In genomic region chr6:90810576-90810975, GRCm38 (mm10) we compare ENCODE assay signal across 9 mouse cellular contexts.
A peak's percentile ranks its signal among the peaks of the same experiment; 100 is the strongest.
DNase-seq lines count a peak whose midpoint lies in the region; ATAC-seq and TF ChIP-seq lines count a peak whose summit lies in the region.
"Had no signal": no experiment of that assay in that cellular context is flagged by ENCODE, and none has a peak within 500 bp of the region (broad histone marks: within the 10 kb centered on the region; RNA-seq: fewer than 3 reads in every experiment).

No protein-coding gene starts in this region.

- H3K27me3 ChIP-seq in forebrain, embryonic 13.5 days: no peaks in the 10 kb centered on the region
- no peaks in the 10 kb centered on the region for H3K27me3 ChIP-seq in hindbrain, embryonic 15.5 days
- no peaks in the 10 kb centered on the region for H3K27me3 ChIP-seq in midbrain, embryonic 15.5 days (replicated peaks)
- H3K27me3 ChIP-seq in liver, postnatal 0 days (ENCODE audit: insufficient read depth, low read length): peaks cover 14% of the 10 kb centered on the region; the same call in 1 of the 2 replicates

- peaks cover 54% of the 10 kb centered on the region for H3K4me1 ChIP-seq in forebrain, embryonic 13.5 days
- H3K4me1 ChIP-seq in hindbrain, embryonic 15.5 days (replicated peaks): peaks cover 66% of the 10 kb centered on the region
- H3K4me1 ChIP-seq in midbrain, embryonic 15.5 days: peaks cover 58% of the 10 kb centered on the region
- H3K4me1 ChIP-seq in liver, postnatal 0 days (ENCODE audit: insufficient read depth): no peaks in the 10 kb centered on the region

- no peak overlapping the region for H3K27ac ChIP-seq in forebrain, embryonic 13.5 days
- peak overlapping the region; percentile 69 for H3K27ac ChIP-seq in hindbrain, embryonic 15.5 days (replicated peaks)
- H3K27ac ChIP-seq in midbrain, embryonic 15.5 days: peak overlapping the region; percentile 83
- H3K27ac ChIP-seq in liver, postnatal 0 days (ENCODE audit: low read depth): no peak overlapping the region

- H3K4me2 ChIP-seq in forebrain, embryonic 13.5 days: peak overlapping the region; percentile 64
- peak overlapping the region; percentile 53 for H3K4me2 ChIP-seq in hindbrain, embryonic 15.5 days
- H3K4me2 ChIP-seq in midbrain, embryonic 15.5 days: peak overlapping the region; percentile 67
- H3K4me2 ChIP-seq in liver, postnatal 0 days (ENCODE audit: low read depth, low read length): no peak overlapping the region

- TF ChIP-seq CTCF in liver, postnatal 0 days (IDR thresholded peaks at IDR 0.05; ENCODE audit: low read depth): no peak

- WGBS in forebrain, embryonic 13.5 days: 53% methylated on average over 1 of the region's 1 CpGs
- WGBS in hindbrain, embryonic 15.5 days: 43% methylated on average over 1 of the region's 1 CpGs
- 47% methylated on average over 1 of the region's 1 CpGs for WGBS in midbrain, embryonic 15.5 days
- 30% methylated on average over 1 of the region's 1 CpGs for WGBS in liver, postnatal 0 days (ENCODE audit: insufficient replicate concordance)

- no peak overlapping the region for H3K9ac ChIP-seq in forebrain, embryonic 13.5 days
- peak overlapping the region; percentile 15; the same call in 1 of the 2 replicates for H3K9ac ChIP-seq in hindbrain, embryonic 15.5 days
- H3K9ac ChIP-seq in midbrain, embryonic 15.5 days: no peak overlapping the region
- H3K9ac ChIP-seq in liver, postnatal 0 days (replicated peaks): no peak overlapping the region

- H3K4me3 ChIP-seq in forebrain, embryonic 13.5 days: peak overlapping the region; percentile 41; the same call in 1 of the 2 replicates
- H3K4me3 ChIP-seq in hindbrain, embryonic 15.5 days: peak overlapping the region; percentile 39
- H3K4me3 ChIP-seq in midbrain, embryonic 15.5 days: peak overlapping the region; percentile 46
- H3K4me3 ChIP-seq in liver, postnatal 0 days (ENCODE audit: low read depth, low read length): no peak overlapping the region

- H3K9me3 ChIP-seq in forebrain, embryonic 13.5 days (replicated peaks): no peaks in the 10 kb centered on the region
- H3K9me3 ChIP-seq in hindbrain, embryonic 15.5 days: no peaks in the 10 kb centered on the region
- H3K9me3 ChIP-seq in midbrain, embryonic 15.5 days: no peaks in the 10 kb centered on the region
- no peaks in the 10 kb centered on the region for H3K9me3 ChIP-seq in liver, postnatal 0 days (ENCODE audit: low read length)
- H3K9me3 ChIP-seq: megakaryocyte, embryonic 14.5 days had no signal

- no peak for TF ChIP-seq EP300 in liver, postnatal 0 days (IDR thresholded peaks at IDR 0.05; ENCODE audit: low read depth)

- no peaks in the 10 kb centered on the region for H3K36me3 ChIP-seq in forebrain, embryonic 13.5 days (ENCODE audit: poor library complexity, severe bottlenecking)
- H3K36me3 ChIP-seq in hindbrain, embryonic 15.5 days: no peaks in the 10 kb centered on the region
- H3K36me3 ChIP-seq in midbrain, embryonic 15.5 days (replicated peaks): no peaks in the 10 kb centered on the region
- H3K36me3 ChIP-seq in liver, postnatal 0 days (replicated peaks; ENCODE audit: insufficient read depth, low read length): no peaks in the 10 kb centered on the region

- peak; percentile 52 for DNase-seq in cerebellum, adult 9-11 months
- no peak for DNase-seq in cerebellum, postnatal 4 days (ENCODE audit: low spot score in 2 of 2)
- DNase-seq in liver, postnatal 0 days: no peak
- no peak for DNase-seq in frontal cortex, postnatal 14 days (ENCODE audit: low spot score in 2 of 2)
- no peak for DNase-seq in spleen, adult 12 weeks (ENCODE audit: low spot score)

- ATAC-seq in forebrain, embryonic 13.5 days: peak; percentile 14
- ATAC-seq in hindbrain, embryonic 15.5 days (ENCODE audit: low FRiP score, low read depth): no peak
- ATAC-seq in midbrain, embryonic 15.5 days (replicated peaks): peak; percentile 35; the same call in 1 of the 2 replicates
- ATAC-seq in liver, postnatal 0 days: no peak

Comparison
In these comparisons a context has a peak if more than half of its experiments do, and no peak if none do; other contexts are left out.
1. ATAC-seq: peak in forebrain, embryonic 13.5 days (single experiment) and midbrain, embryonic 15.5 days (single experiment); none in hindbrain, embryonic 15.5 days (single experiment) and liver, postnatal 0 days (single experiment).
2. H3K27ac ChIP-seq: peak in hindbrain, embryonic 15.5 days (single experiment) and midbrain, embryonic 15.5 days (single experiment); none in forebrain, embryonic 13.5 days (single experiment) and liver, postnatal 0 days (single experiment).